Mouse (Mus musculus) thymus, postnatal 36 days (tissue): ENCODE measurements around the gene Msl1.

Experiments
- DNase-seq, 2 experiments: peaks; one replicate each; pipeline ENCODE4 v3.0.0; 2022; ENCODE audit warnings: mixed read lengths in 2 of 2

Msl1 gene

DNA sequence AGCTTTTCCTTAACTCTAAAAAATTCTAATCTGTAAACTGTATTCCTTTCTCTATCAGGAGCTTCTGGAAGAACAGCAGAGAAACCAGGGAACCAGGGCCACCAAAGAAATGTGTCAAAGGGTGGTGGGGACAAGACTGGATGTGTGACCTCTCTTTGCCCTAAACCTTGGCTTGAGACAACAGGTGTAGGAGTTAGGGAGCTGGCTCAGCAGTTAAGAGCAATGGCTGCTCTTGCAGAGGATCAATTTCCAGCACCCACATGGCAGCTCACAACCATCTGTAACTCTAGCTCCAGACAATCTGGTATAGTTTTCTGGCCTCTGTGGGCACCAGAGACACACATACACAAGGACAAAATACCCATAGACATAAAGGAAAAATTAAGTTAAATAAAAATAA is 17.4 kb upstream of the Msl1 start:
- DNase-seq, result no peak

GRCm38 (mm10) chr11:98781851-98782512 is 13.3 kb upstream of the Msl1 start:
- no peak for DNase-seq

DNA sequence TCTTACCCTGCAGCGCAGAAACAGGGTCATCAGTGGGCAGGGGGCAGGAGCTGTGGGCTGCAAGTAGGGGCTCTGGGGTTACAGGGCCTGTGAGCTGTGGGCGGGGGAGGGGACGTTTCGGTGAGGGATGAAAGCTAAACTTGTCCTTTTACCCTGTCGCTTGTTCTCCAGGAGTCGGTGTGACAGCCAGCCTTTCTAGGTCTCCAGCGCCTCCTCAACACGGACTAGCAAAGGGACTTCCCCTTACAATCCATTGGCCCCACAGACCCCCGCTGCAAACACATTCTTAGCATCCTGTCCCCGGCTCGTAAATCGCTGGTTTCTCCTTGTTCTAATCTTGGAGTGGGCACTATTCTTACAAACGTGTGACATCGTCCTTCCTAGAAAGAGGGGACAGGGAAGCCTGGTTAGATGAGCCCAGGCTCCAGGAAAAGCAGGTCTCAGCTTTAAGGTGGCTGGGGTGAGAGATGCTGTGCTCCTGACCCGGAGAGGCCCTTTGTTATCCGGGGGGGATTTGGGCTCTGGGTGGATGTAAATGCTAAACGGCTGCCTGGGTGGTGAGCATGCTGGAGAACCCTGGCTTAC is 12.6 kb upstream of the Msl1 start:
- peak; percentile 34 to 42 for DNase-seq

- DNase-seq, result peak; percentile 76 to 85
Measured at GRCm38 (mm10) chr11:98783236-98783696, 12.1 kb upstream of the Msl1 start.

- DNase-seq, result no peak
Measured at GRCm38 (mm10) chr11:98784139-98784538, 11.2 kb upstream of the Msl1 start.

DNA sequence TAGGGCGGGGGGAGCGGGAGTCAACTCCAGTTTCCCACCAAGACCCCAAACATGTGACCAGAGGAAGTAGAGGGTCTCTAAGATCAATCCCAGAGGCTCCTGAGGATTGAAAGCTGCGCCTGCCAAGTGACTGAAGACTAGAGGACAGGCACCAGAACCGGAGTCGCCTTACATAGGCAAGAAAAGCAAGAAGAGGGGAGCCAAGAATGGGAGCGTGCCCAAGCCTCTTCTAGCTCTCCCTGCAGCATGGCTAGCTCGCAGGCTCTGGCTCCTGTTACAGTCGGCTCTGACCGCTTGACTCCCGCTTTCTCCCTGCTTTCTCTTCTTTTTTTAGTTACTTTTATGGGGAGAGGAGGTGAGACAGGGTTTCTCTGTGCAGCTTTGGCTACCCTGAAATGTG is 10.1 kb upstream of the Msl1 start:
- DNase-seq, result no peak

- DNase-seq, result peak; percentile 81 to 82
Measured at GRCm38 (mm10) chr11:98785772-98786281, 9.5 kb upstream of the Msl1 start.

DNA sequence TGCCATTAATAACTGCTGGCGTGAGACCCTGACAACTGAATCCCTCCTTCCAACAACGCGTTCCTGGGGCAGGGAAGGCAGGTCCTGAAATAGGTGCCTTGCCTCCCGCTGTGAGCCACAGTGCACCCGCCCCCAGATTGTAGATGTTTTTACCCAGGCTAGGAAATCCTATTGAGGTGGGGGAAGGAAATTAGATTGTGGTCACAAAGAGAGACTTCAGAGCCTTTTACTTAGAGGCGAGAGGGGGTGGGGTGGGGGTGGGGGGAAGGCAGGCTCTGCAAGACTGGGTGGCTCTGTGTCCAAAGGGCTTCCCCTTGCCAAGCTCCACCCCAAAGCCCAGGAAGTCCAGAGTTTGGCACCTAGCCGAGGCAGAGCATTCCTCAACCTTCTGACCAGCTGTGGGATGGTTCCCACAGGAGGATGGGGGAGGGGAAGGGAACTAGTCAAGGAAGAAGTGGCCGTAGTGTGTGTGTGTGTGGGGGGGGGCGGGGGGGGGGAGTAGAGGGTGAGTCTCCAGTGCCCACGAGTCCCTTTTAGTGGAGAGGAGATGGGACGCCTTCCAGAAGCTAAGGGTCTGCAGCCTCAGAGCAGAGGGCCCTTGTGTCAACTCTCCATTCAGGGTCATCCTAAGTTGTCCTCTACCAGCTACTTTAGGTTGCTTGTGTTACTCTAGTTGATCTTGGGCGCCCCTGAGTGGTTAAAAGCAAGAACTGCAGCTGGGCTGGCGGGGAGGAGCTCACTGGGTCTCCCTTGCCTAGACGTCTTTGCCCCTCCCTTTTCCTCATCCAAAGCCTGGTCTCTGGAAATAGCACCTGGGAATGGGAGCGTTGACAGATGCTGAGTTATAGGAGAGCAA is 8.7 kb upstream of the Msl1 start:
- DNase-seq, result peak; percentile 91 to 93

- no peak for DNase-seq
Measured at GRCm38 (mm10) chr11:98787229-98787628, 8.1 kb upstream of the Msl1 start.

DNA sequence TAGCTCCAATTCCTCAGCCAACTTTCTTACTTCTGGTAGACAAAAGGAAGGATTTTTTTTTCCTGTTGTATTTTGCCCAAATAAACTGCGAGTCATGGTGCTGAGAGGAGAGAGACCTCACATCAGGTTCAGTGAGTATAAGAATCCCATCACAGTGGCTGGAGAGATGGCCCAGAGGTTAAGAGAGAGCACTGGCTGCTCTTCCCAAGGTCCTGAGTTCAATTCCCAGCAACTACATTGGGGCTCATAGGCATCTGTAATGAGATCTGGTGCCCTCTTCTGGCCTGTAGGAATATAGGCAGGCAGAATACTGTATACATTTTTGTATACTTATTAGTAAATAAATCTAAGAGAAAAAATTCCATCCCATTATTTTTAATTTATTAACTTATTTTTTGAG is 7.6 kb upstream of the Msl1 start:
- DNase-seq, result no peak

- no peak for DNase-seq
Measured at GRCm38 (mm10) chr11:98788139-98788538, 7.2 kb upstream of the Msl1 start.

DNA sequence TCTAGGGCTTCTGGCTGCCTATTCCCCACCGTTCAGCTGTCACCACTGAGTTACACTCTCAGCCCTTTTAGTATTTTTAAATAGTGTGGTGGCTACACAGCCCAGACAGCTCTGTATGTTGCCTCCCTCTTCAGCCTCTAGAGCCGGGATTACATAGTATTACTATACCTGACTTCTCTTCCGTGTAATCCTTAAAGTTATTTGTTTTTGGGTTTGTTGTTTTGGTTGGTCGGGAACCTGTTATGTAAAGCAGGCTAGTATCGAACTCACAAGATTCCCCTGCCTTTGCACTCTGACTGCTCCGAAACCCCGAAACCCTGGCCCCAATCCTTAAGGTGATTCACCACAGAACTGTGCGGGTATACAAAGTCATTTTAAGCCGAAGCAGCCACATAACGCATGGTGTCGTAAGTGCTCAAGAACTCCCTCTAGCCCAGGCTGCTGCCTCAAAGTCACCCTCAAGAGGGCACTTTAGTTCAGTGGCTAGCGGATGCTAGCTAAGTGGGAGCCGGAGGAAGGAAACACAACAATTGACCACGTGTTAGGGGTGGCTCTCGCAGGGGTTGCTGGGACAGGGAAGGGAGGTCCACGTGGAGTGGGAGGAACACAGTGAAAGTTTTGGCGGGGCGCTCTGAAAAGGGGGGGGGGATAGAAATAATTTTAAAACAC is 6.6 kb upstream of the Msl1 start:
- DNase-seq, result peak; percentile 86 to 90

DNA sequence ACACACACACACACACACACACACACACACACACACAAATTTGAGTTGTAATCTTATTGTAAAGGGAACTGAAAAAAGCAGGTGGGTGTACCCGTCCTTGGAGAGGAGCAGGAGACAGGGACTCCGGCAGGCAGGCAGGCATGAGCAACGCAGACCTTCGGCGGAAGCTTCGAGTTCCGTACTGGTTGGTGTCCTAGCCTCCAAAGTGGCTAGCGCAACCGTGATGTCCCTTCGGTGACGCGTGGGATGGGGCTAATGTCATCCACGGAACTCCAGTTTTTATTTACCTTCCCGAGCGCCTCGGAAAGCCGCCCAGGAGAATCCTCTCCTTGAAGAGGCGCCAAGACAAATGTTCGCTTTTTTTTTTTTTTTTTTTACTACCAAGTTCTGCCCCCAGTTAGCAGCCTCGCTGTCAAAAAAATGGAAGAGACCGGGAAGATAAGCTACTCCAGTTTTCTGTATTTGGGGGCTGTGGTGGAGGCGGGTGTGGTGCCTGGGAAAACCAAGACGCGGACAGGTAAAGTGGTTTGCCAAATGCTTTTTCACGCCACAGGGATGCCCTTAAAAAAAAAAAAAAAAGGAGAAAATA is 6.0 kb upstream of the Msl1 start:
- DNase-seq, result peak in 1 of 2 experiments; percentile 50

- no peak for DNase-seq
Measured at GRCm38 (mm10) chr11:98789824-98790223, 5.5 kb upstream of the Msl1 start.

- DNase-seq, result no peak
Measured at GRCm38 (mm10) chr11:98790631-98791205, 4.6 kb upstream of the Msl1 start.

- DNase-seq, result no peak
Measured at GRCm38 (mm10) chr11:98791448-98791847, 3.9 kb upstream of the Msl1 start.

- no peak for DNase-seq
Measured at GRCm38 (mm10) chr11:98792081-98792480, 3.2 kb upstream of the Msl1 start.

DNA sequence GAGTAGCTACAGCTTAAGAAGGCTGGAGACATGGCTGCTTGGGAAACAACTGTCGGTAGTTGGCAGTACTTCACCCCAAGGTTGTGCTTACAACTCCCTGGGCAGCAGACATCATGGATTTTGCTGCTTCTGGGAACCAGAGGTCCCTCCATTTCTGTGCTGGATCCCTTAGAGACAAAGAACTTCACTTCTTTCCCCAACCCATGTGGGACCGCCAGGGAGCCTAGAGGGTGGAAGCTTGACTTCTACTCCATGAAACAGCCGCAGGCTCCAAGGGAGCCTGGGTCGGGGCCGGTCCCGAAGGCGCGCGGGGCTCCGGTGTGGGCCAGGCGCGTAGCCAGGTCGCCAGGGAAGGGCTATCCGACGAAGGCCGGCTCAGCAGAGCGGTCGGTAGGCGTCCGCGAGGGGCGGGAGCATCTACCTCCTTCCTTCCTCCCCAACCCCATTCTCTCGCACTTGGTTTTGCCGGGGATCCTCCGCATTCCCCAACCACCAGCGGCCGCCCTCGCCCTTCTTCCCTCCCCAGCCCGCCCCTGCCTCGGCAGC is 774 bp upstream of the Msl1 start:
- DNase-seq, result no peak

GRCm38 (mm10) chr11:98795714-98796514 is 598 bp downstream of the Msl1 start:
- DNase-seq, result peak; percentile 57 to 68

DNA sequence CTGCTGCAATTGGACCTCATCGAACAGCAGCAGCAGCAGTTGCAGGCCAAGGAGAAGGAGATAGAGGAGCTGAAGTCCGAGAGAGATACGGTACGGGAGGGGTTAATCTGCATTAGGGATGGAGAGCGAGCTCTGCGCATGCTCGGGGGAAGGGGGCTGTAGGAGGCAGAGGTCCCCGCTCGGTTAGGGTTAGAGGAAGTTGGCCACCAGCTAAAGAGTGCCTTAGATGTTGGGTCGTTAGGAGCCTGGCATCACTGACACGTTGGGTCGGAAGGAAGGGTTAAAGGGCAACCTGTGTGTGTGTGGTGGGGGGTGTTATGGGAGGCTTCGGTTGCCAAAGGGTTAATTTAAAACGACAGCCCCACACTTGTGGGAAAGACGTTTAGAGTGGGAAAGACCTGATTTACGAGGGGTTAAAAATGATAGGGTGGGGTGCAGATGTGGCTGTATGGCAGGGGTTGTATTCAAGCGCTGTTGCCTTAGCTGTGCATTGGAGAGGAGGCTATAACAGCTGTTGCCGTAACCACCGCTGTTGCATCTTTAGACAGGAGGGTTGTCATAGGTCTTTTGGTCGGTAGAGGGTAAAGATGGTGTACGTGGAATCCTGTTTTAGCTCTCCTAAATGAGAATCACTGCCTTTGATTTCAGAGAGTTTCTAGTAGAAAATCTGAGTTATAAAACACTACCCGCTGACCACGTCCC is 1.4 kb downstream of the Msl1 start:
- DNase-seq, result peak; percentile 76 to 79
